Mouse (Mus musculus): ENCODE measurements around the gene Bcor.

Bcor gene

DNA sequence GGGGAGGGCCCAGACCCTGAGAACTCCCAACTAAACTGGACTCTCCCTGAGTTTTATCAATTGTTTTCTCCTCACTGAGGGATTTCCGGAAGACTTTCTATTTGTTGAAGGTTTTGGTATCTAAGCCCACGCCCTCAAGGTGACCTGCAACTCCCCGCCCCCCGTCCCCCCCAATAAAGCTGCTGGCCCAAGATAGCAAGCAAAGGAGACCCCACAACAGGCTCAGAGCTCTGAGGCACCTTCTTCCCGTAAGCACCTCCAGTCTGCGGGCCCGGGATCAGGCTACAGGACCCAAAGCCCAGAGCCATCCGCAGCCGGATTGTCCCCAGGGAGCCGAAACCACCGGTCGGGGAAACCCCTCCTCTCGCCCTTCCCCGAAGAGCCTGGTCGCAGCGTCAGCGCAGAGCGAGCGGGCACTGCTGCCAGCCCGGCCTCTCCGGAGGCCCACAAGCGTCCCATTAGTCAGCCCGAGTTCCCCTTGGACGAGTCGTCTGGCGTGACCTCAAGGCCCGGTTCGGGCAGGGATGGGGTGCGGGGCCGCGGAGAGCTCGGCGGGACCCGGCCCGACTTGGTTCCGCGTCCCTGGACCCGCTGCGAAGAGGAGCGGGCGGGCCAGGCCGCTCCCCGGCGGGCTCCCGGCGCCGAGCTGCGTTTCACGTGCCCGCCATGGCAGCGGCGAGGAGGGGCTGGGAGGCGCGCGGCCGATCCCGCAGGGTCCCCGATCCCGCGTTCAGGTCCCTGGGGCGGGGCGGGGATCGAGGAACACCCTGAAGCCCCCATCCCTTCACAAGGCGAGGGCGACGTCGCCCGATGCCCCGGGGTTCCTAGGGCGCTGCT is 73.3 kb downstream of the Bcor start:
- no peak for DNase-seq (ENCODE audit: low read depth, low spot score)

DNA sequence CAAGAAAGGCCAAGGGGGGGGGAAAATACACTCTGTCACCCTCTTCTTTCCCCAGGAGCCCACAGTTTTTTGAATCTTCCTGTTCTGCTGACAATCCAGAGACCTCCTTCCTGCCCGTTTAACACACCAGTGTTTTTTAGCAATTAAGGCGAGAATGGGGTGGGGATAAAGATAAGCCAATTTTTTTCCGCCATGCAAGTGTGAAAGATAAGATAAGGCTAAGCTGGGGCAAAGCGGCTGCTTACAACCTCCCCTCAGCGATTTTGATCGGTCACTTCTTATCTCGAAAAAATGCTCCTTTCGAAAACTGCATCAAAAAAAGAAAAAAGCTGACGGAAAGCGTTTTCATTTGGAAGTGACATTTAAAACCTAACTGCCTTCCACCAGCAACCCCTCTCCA is 74.2 kb downstream of the Bcor start:
- DNase-seq (ENCODE audit: low read depth, low spot score): no peak

DNA sequence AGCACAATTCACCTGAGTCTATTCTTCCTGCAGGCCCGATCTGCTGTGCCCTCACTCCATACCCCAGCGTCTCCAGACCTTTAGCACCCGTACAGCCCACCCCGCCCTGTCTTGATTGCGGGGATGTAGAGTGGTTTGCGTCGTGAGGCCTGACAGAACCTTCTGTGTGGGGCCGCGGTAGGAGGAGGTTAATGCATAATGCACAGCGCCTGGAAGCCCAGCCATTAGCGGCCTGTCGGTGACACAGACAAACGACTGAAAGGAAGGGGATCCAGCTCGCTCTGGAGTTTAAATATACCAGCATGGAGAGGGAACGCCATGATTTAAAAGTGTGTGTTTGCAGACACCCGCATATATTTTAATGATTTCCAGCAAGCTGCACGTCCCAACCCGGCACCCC is 74.9 kb downstream of the Bcor start:
- no peak for DNase-seq (ENCODE audit: low read depth, low spot score)

DNA sequence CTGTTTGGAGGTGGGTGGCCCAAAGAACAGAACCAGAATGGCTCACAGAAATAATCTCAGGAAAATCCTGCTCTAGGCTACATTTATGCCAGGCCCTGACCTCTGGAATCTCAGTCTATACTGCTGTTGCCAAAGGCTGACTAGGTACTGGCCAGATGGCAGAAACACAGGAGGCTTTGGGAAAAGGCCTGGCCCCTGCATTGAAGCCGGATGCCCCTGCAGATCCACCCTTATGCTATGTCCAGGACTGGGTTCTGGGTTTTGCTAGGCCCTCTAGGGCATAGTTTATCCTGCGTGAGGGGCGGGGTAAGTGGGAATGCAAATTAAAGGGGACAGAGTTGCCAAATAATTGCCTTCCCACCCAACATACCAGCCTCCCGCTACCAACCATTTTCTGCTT is 75.5 kb downstream of the Bcor start:
- DNase-seq (ENCODE audit: low read depth, low spot score): no peak

DNA sequence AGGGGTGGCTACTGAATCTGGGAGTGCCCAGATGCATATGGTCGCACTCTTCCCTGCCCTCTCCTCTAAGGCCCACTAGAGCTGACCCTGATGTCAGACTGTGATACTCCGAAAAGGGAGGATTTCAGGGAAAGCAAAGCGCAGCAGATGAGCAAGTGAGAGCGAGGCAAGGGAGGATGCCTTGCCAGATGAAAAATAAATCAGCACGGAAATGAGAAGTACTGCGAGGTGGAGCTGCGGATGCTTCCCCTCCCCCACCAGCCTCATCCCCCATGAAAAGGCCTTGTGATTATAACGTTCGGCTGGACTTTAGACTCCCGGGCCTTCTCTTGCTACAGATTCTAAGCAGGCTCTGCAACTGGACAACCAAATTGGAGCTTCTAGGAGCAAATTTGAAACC is 76.5 kb downstream of the Bcor start:
- DNase-seq (ENCODE audit: low read depth, low spot score): no peak

DNA sequence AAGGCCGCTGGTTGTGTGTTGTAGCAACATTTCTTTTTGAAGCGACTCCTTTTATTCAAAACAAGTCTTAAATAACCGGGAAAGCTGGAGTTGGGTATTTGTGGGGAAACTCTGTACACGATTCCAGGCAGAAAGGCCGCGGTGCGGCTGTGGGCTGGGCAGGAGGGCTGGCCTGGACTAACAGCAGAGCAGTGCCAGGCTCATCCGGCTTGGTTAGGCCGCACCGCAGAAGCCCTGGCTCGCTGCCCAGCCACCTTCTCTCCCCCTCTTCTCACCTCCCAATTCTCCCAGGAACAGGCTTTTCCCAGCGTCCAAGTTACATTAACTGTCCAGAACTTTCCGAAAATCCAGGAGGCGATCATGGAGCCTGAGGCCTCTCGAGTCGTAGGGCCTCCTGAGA is 77.4 kb downstream of the Bcor start:
- no peak for DNase-seq (ENCODE audit: low read depth, low spot score)

DNA sequence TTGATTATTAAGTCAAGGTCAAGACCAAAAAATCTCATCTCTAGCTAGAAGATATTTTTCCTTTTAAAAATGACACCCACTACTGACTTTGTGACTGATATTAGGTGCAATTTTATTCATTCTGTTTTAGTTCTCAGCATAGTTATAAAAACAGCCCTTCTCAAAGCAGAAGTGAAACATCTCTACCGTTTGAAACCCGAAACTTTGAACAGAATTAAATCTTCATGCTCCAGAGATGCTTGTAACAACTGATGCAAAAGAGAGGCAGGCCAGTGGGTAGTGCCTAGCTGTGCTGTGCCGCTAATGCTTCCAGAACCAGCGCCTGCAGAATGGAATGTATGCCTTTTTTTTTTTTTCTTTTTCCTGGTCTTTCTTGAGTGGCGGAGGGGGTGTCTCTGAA is 78.0 kb downstream of the Bcor start:
- DNase-seq (ENCODE audit: low read depth, low spot score): no peak

DNA sequence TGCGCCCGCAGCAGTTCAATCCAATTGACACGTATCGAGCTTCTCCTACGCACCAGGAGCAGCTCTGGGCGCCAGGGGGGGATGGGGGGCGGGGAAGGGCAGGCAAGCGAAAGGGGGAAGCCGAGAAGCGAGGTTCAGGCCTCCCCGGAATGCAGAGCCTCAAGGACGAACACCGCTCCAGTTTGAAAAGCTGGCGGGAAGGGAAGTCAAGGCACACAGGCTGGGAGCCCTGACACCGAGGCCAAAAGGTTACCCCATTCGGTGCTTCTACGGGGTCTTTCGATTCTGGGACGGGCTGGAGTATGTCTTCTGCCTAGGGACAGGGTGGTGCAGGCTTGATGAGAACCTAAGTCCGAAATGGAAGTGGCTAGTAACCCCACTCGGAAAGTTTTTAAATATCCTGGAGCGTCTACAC is 78.4 kb downstream of the Bcor start:
- no peak for DNase-seq (ENCODE audit: low read depth, low spot score)

DNA sequence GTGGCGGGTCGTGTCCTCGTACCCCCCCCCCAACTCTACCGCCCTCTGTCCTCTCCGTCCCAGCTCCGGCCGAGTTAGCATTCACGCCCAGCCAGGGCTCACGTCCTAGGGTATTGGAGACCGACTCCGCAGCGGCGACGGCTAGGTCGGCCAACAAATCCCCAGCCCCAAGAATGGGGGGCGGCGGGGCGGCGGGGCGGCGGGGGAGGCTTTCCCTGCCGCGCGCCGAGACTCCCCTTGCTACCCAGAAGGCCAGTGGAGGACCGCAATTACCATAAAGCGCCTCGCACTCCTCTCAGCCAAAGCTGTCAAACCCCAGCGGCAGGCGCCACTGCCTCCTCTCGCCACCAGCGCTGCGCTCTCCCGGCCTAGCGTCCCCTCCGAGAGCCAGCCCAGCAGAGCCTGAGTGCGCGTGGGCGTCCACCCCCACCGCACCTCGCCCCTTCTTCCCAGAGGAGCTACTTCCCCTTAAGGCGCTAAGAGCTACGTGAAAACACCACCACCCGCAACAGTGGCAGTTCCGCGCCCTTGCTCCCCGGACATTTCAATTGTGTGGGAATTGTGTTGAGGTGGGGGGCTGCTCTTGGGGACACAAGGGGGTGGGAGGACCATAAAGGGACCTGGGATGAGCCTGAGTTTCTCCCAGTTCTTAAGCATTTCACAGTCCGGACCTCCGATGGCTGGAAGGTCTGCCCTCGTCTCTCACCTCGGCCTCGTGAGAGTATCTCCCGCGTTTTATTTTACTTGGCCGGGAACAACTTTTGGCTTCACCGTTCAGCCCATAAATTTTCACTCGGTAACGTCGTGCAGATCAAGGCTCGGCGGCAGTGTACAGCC is 79.0 kb downstream of the Bcor start:
- no peak for DNase-seq (ENCODE audit: low read depth, low spot score)

DNA sequence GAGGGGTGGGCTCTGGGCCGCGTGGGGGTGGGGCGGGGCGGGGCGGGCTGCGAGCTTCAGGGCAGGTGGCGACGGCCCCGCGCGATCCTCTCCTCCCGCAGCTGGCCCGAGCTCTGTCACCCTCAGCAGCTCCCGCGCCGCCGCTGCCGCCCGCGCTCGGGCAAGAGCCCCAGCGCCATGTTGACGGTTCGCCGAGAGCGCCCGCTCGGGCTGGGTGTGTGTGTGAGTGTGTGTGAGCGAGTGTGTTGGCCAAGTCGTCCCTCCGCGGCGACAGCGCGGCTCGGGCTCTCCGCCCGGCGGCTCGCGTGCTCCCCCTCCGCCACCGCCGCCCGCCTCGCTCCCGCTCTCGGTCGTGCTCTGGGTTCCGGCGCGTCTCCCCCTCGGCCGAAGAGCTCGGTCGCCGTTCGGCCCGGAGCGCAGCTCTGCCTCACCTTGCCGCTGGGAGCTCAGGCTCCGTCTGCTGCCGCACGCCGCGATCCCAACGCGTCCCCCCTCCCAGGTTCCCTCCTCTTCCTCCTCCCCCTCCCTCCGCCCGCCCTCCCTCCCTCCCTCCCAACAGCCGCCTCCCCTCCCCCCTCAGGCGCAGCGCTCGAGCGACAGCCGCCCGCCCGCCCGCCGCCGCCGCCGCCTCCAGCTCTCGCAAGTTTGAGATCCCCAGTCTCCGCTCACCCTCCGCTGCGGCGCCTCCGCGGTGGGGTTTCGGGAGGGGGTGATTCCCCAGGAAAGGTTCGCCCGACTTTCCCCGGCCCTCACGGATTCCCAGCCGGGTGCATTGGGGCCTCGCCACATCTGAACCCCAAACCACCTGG is 79.9 kb downstream of the Bcor start:
- no peak for DNase-seq (ENCODE audit: low read depth, low spot score)

DNA sequence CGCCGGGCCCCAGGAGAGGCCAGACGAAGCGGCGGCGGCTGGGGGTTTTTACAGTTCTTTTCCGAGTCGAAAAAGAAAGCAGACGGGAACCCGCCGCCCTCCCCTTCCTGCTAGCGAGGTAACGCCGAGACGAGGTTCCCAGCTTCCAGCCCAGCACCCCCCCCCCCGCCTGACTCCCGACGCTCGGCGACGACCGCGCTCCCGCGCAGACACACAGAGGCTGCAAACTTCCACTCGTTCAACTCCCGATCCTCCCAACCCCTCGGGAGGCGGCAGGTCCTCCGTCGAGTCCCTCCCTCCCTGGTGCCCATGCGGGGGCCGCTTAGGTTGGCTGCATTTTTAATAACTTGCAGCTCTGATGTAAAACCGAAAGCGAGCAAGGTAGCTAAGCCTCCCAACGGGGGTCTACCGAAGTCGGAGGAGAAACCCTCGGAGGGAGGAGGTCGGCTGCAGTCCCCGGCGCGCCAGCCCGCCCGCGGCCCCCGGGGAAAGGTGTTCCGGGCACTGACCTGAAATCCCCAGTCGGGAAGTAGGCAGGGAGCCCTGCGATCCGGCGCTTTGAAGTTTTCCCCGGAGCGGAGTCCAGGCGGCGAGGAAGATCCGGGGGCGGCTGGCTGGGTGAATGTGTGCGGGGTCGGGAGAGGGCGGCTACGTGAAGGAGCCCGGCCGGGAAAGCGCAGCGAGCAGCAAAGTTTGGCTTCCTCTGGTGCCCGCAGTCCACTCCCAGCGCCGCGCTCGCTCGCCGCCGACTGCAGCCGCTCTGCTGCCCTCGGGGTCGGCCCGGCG is 80.7 kb downstream of the Bcor start:
- no peak for DNase-seq (ENCODE audit: low read depth, low spot score)

DNA sequence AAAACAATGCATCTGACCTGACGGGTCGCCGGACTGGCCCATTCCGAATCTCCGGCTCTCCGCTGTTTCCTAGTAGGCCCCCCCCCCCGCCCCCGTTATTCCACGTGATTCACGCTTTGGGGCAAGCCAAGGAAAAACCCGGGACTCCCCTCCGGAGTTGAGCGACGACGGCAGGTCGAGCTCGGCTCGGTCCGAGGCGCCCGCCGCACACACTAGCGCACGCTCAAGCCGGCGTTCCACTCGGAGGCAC is 81.2 kb downstream of the Bcor start:
- no peak for DNase-seq (ENCODE audit: low read depth, low spot score)

DNA sequence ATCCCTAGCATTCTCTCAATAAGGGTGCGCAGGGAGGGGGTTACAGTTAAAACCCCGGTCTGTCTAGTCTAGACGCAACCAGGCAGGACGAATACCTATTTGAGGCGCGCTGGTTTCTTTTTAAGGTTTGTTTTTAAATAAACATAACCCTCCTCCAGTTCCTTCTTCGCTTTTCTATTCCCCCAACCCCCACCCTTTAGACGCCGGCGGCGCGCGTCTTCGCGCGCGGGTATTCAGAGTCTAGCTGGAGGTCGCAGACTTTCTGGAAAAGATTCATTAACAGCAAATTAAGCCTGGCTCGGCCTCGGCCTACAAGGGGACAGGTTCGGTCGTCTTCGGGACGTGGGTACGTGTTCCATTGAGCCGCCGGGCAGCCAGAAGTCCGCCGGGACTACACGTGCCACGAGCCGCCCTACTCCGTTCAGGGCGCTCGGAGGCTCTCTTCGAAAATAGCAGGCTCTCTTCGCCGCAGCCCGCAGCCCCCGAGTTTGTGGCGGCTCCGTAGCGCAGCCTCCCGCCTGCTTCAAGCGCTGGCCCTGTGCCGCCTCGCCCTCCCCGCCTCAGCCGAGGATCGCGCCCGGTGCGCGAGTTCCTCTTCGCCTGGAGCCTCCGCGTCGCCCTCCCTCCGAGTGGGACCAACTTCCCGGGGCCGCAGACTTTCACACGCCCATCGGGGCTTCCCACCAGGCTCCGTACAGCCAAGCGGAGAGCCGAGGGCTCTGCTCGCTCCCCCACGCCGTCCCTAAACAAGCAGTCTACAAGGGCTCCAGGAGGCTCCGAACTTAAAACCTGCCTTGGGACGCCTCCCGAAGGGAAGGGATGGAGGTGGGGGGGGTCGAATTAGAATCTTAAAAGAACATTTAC is 81.7 kb downstream of the Bcor start:
- no peak for DNase-seq (ENCODE audit: low read depth, low spot score)

DNA sequence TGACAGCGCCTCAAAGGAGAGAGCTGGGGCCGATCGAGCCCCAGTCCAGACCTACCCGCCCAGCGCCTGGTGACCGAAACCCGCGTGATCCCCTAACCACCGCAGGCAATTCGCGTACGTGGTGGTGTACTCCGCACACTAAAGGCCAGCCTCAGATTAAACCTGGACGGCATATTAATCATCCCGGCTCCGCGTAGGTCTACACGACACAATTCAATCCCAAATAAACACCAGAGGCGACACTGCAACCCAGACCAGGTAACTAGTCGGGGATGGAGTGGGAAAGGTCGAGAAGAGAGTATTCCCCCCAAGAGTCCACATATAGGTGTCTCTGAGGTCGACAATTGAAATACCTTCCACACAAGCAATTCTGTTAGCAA is 82.6 kb downstream of the Bcor start:
- DNase-seq (ENCODE audit: low read depth, low spot score): no peak

DNA sequence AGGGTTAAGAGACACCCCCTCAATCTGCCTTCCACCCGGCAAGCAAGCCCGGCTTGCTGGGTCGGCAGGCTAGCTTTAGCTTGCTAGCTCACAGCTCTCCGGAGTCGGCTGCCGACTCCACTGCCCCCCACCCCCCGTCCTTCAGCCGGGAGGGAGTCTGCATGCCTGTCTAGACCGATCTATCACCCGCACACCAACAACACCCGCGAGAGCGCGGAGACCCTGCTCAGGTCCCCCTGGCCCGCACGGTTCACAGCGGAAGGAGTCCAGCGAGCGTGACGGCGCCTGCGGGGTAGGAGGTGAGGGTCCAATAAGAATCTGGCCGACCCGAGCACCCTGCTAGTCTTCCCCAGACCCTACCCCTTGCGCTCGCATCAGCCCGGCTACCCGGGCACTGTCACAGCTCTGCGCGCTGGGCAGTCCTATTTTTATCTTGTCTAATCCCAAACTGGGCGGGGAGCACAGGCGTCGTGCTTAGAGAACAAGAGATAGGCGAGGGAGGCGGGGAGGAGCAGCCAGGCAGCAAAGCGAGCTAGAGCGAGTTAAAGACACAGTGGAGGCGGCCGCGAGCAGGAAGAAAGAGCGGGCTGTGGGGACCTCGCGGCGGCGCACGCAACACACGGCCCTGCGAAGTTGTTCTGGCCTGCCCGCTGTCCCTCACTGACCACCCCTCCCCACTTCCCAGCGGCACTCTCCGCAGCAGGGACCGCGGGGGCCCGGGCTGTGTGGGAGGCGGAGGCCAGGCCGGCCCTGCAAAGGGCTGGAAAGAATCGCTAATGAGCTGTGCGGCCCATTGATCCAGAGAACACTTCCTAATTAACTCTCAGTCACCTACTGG is 83.2 kb downstream of the Bcor start:
- DNase-seq (ENCODE audit: low read depth, low spot score): no peak

DNA sequence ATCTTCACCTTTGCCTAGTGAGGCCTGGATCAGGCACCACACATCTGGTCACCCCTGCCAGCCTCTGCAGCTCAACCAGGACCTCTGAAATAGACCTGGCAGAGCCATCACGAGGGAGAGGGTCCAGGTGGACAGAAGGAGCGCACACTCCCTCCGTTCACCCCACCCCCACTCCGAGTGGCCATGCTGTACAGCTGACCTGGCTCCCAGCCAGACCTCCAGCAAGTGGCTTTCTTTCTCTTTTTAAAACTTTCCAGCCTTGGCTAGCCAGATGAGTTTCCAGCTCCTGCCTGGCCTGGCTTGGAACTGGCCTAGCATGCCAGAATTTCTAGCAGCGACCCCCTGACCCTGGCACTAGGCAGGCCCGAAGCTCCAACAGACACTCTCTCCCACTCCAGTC is 87.4 kb downstream of the Bcor start:
- no peak for DNase-seq (ENCODE audit: low read depth, low spot score)

DNA sequence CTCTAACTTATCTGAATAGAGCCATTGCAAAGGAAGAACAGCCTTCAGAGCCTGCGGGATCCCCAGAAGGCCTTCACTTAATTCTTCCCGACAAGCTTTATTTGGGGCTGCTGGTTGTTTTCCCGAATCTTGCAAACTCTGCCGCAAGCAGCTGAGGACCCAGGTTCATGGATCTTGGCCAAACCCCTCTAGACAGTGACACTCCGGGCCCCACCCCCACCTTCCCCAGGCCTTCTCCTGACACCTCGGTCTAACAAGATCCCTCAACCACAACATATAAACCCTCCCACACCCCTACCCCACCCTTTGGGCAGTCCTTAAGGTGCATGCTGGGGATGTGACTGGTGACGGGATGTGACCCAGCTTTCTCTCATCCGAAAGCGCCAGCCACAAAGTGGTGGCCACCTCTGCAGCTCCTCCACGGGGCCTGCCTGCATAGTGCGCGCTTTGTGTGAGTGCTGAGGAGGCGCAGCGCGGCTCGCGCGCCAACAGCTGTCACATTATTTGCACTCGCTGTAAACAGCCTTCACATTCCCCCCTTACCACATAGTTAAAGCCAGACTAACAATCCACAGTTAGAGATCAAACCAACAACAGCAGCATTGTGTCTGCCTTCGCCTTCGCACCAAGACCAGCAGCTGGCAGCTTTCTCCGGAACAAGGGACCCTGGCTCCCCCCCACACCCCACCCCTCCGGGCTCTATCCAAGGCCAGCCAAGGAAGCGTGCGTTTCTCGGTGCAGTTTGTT is 91.0 kb downstream of the Bcor start:
- no peak for DNase-seq (ENCODE audit: low read depth, low spot score)

DNA sequence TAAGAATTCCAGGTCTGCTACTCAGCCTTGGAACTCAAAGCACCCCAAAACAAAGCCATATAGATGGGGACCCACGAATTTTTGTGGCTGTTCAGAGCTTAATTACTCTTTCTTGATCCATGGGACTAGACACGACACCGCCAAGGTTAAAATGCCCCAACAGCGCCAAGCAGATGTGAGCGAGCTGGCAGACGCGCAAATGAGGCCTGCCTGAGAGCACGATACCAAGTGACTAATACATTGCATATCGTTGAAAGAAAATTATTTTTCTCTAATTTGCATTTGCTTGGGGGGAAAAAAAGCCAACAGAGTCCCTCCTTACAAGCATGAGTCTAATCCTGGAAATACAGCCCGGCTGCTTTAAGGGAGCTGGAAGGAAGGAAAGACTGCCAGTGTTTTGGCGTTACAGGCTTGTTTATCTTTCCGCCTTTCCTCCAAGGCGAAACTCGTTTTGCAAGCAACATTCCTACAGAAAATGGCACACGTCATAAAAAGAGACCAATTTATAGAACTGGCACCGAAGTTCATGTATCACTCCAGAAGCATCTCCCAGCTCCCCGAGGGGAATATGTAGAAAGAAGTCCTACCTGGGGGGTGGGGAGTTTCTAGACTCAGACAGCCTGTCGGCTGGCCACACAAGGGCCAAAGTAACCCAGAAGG is 92.2 kb downstream of the Bcor start:
- DNase-seq (ENCODE audit: low read depth, low spot score): no peak

DNA sequence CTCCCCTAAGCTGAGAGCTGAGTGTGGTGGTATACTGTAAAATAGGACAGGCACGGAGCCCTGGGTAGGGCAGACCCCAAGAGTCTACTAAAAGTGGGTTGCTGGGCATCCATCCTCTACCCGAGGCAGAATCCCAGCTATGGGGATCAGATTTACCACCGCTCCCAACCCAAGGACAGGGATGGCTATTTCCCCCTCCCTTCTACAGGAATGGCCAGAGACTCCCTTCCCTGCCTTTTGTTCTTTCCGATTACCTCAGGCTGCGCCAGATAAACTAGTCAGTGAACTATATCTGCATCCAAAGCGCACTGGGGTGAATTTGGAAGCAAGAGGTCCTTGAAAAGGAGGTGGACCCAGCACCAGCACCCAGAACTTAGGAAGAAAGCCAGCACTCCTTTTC is 93.1 kb downstream of the Bcor start:
- DNase-seq (ENCODE audit: low read depth, low spot score): no peak
